Mouse (Mus musculus) heart, postnatal 4 days (tissue): ENCODE results near the gene Gm4707. TPM values are rescaled to one million over a fixed set of nuclear protein-coding genes. Genes with fewer than 3 reads are reported as not detected.
A peak's percentile ranks its signal among the peaks of the same experiment; 100 is the strongest.
"Not testable (repeated sequence)": the region's sequence is repeated elsewhere in the genome, so short reads cannot be mapped to it uniquely, and the experiment has no call there.

Source experiments
- DNase-seq: peaks from one replicate; pipeline ENCODE4 v3.0.0; 2021
- total RNA-seq, 2 experiments: library from RNA; stranded (reverse); gene quantifications; 2 replicates each; pipeline ENCODE4 v1.2.3; 2021

Gene Gm4707
- 1 to 10 TPM; 1.2 to 2.9 TPM for total RNA-seq

GRCm38 (mm10) chr17:71459818-71460217 lies at the start of gene Gm4707:
Gene Gm4707, minus strand, starts transcription at chr17:71459918.
- DNase-seq: no peak

DNA sequence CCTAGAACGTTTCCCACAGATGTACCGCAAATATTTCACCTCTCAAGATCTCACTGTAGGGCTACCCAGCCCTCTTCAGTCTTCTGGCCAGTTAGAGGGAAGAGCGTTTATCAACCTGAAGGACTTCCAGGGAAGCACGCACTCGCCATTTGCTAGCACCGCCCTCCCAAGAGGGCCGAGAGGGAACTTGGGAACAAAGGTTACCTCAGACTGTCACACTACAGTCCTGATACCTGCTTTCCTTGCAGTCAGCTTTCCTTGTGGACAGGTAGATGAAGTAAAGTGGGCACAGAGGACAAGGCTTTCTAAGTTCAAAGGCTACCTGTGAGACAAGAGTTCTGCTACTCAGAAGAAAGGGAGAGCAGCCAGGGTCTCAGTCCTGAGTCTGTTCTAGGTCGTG lies 47.1 kb upstream of the Gm4707 start:
- no peak for DNase-seq

- no peak for DNase-seq
Measured at GRCm38 (mm10) chr17:71495784-71496183, 36.1 kb upstream of the Gm4707 start.

- DNase-seq: no peak
Measured at GRCm38 (mm10) chr17:71491332-71491686, 31.6 kb upstream of the Gm4707 start.

DNA sequence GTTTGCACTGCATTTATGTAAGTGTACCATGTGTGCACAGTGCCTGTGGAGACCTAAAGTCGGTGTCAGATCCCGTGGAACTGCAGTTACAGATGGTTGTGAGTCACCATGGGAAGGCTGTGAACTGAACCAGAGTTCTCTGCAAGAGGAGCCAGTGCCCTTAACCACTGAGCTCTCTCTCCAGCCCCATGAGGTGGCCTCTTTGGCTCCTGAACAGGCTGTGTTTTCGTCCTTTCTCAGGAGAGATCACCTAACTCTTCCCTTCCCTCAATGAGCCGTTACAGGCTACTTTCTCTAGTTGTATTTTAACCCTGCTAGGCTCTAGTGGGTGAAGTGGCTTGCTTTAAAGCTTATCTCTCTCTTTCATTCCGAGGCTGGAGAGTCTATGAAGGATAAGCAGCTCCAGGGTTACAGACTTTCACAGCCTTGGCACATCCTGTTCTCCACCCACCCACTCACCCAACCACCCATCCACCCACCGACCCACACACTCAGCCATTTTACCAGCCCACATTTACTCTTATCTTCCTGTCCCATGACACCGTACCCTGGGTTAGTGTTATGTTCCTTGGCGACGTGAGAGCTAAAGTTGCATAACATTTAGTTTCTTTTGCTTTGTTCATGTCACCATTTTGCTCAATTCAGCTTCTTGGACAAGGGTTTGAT lies 31.1 kb upstream of the Gm4707 start:
- no peak for DNase-seq

DNA sequence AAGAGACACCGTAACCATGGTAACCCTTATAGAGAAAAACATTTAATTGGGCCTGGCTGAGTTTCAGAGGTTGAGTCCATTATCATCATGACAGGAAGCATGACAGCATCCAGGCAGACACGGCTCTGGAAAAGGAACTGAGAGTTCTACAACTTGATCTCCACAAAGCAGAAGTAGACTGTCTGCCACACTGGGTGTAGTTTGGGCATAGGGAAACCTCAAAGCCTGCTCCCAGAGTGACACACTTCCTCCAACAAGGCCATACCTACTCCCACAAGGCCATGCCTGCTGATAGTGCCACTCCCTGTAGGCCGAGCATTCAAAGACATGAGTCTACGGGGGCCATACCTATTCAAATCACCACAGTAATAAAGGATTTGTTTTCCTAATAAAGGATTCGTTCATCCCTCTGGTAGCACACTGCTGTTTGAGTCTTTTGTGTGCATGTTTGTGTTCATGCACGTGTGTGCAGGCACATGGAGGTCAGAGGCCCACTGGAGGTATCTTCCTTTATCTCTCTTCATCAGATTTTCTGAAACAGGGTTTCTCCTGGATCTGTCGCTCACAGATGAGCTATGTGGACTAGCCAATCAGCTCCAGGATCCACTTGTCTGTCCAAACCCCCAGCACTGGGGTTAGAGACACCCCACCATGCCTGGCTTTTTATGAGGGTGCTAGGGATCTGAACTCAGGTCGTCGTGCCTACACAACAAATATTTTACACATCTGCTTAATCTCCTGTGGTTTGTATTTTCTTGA lies 30.2 kb upstream of the Gm4707 start:
- DNase-seq: no peak

- DNase-seq: peak; percentile 8
Measured at GRCm38 (mm10) chr17:71486231-71486851, 26.6 kb upstream of the Gm4707 start.

- peak; percentile 14 for DNase-seq
Measured at GRCm38 (mm10) chr17:71485791-71486230, 26.1 kb upstream of the Gm4707 start.

DNA sequence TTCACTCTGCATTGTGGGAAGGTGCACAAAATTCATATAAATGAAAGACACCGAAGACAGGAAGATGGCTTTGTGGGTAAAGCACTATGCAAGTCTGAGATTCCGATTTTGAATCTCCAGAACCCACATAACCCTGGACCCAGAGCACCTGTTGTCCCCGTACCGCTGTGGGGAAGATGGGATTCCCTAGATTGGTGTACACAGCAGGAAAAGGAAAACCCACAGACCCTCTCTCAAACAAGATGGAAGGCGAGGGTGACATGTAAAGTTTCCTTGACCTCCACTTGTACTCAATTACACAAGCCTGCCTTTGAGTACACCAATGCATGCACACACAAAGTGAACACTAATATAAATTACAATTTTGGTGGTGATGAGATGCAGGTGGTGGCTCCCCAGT lies 25.0 kb upstream of the Gm4707 start:
- DNase-seq: no peak

- DNase-seq: no peak
Measured at GRCm38 (mm10) chr17:71483418-71484060, 23.8 kb upstream of the Gm4707 start.

DNA sequence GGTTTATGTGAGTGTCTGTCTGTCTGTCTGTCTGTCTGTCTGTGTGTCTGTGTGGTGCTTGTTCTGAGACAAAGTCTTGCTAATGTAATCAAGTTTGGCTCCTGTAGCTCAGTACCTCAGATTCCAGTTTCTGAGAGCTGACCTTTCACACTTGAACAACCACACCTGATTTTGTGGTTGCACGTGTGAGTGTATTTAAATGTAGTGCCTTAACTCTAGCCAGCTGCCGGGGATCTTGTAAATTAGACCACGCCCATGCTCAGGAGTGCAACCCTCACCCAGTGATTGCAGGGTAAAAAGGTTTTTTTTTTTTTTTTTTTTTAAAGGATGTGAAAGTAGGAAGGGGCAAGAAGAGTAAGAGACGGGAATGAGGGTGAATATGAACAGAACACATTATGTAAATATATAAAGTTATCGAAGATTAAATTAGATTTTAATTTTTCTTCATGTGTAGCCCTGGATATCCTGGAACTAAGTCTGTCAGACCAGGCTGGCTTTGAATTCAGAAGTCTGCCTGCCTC lies 19.7 kb upstream of the Gm4707 start:
- no peak for DNase-seq

GRCm38 (mm10) chr17:71477481-71477880 lies 17.8 kb upstream of the Gm4707 start:
- no peak for DNase-seq

- DNase-seq: no peak
Measured at GRCm38 (mm10) chr17:71476346-71477020, 16.8 kb upstream of the Gm4707 start.

DNA sequence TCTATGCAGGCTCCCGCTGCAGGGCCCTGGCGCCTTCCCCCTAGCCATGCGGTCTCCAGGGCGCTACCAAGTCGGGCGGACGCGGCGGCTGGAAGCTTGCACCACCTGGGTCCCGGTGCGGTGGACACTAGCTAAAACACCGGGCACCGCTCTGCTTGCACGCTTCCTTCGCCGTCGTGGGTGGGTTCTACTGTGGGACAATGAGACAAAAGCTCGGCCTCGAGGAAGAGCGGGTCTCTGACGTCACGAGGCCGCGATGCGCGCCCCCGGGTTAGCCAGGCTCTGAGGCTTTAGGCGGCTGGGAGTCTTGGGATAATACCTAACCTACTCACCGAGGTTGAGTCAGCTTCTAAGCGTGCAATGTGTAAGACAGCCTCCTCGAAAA lies 16.0 kb upstream of the Gm4707 start:
- peak; percentile 69 for DNase-seq

DNA sequence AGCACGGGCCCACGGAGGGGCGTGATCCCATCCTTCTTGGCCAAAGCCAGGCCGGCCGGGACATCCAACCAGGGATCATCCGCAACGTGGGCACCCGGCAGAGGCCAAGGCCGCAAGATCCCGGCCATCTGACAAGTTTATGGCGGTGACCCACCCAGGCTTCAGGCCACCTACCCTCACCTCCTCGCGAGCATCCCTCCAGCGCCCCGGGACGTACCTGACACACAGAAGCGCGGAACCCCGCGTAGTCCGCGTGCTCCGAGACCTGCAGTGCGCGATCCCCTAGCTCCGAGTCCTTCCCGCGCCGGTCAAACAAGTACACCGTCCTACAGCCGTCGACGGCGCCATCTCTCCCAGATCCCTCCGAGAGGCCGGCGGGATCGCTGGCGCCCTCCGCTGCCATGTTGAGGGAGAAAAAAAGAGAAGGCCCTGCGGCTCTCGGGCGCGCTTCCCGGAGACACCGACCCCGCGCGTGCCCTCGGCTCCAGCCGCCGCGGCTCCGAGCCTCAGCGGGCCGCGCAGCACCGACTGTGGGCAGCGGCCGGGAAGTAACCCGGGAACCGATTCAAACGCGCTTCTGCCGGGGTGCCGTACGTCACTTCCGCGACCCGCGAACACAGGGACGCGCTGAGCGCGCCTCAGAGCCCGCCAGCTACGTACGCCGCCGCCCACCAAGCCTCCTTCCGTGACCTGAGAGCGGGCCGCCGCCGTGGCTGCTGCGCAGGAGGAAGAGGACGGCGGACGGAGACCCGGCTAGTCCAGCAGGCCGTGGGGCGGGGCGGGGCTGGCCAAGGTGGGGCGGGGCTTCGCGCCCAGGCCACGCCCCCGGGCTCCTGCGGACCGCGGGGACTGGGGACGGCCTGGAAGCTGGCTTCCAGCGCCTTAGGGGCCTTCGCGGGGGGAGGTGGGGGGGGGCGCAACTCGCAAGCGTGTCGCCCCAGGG lies 15.3 kb upstream of the Gm4707 start, which contains the start of gene Smchd1:
TSS of gene Smchd1 (minus strand) at position 582 of the 943 bp plus-strand sequence.
- peak; percentile 95 for DNase-seq

GRCm38 (mm10) chr17:71474128-71474527 lies 14.4 kb upstream of the Gm4707 start:
- no peak for DNase-seq

DNA sequence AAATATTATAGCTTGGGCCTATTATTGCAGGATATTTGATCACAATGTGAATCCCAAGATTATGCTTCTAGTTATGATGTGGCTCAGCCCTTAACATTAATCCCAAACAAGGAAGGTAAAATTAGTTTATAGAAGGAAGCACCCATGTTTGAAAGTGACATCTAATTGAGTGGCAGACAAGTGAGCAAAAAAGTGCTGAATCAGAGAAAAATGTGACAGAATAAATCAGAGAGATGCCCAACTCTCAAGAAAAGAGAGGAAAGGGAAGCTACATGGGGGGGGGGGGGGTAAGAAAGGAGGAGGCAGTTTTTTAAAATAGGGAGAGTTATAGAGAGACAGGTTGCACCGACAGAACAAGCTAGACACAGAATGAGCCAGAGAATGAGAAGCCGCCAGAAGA lies 11.5 kb upstream of the Gm4707 start:
- no peak for DNase-seq

GRCm38 (mm10) chr17:71460312-71460711 lies 594 bp upstream of the Gm4707 start:
- no peak for DNase-seq

- not testable (repeated sequence) for DNase-seq
Measured at GRCm38 (mm10) chr17:71457361-71457760, 2.4 kb downstream of the Gm4707 start.

- DNase-seq: peak; percentile 18
Measured at GRCm38 (mm10) chr17:71445191-71445590, 14.5 kb downstream of the Gm4707 start.

DNA sequence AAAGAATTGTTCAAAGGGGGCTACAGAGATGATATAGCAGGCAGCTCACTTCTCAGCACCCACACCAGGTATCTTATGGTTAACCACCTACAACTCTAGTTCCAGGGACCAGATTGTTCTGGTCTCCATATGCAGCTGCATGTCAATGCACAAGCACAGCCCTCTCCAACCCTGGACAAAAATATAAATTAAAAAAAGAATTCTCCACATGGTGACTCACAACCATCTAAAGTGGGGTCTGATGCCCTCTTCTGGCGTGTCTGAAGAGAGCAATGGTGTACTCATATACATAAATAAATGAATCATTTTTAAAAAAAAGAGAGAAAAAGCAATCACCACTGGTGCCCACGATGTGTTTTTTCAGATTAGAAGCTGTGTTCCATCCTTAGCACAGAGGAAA lies 15.0 kb downstream of the Gm4707 start:
- DNase-seq: peak; percentile 11
